Mouse (Mus musculus) thymus, adult 18-20 months (tissue): ENCODE data around the gene Gjc2.

Experiments used
- DNase-seq, 2 experiments: peaks; one replicate each; pipeline ENCODE4 v3.0.0; 2022; ENCODE audit warnings: mixed read lengths in 2 of 2

Gjc2 gene

DNA sequence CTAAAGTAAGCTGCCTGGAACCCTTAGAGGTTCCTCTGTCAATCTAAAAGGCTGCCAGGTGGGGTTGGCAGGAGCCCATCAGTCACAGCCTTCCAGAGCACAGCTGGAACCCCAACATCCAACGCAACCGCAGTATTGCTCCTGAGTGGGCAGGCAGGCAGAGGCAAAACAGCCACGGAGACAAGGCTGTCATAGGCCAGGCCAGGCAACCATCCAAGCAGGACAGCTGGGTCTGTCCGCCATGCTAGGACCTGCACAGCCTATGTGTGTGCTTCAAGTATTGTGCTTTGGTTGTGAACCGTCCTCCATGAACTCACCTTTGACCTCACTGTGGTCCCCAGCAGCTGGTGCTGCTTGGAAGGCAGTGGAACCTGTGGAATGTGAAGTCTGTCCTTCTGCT lies 27.1 kb downstream of the Gjc2 start:
- no peak for DNase-seq

DNA sequence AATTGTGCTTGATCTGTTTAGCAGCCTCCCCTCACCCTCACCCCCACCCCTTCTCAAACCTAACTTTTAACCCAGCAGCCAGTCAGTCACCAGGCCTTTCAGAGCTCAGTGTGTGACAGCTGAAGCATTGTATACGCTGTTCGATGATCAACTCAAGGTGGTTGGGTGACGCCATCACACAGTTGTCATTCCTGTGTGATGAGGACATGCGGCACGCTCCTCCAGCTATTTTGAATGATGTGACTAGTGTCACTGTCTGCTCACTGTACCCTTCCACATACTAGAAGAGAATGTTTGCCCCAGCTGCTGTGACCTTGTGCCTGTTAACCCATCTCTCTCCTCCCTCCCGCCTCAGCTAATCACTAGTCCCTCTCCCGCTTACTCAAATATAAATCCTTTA lies 28.8 kb downstream of the Gjc2 start:
- no peak for DNase-seq

DNA sequence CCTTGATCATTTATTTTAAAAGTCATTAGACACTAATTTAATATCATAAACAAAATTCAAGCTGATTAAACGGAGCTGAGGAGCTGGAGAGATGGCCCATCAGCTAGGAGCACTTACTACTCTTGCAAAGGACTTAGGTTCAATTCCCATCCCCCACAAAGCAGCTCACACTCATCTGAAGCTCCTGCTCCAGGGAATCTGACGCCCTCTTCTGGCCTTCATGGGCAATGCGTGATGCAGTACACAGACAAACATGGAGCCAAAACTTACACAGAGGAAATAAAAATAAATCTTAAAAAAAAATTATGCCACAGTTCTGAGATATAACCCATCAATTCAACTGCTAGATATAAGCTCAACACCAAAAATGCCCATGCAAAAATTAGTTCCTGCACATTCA lies 31.3 kb downstream of the Gjc2 start:
- no peak for DNase-seq

DNA sequence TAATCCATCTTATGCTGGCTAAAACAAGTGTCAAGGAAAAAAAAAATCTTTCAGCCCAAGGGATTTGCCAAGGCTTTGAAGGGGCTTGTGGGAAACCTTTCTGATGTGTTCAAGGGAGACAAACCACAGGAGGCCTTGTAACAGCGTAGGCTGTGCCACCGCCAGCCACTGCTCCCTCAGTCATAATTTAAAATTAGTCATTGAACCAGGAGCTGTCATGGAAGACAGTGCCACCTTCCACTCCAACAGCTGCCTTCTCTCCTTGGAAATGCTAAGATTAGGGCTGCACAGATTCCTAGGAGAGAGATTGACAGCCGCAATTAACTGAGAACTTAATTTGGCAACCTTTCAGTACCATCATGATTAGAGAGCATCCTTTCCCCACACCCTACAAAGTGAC lies 33.7 kb downstream of the Gjc2 start:
- no peak for DNase-seq

DNA sequence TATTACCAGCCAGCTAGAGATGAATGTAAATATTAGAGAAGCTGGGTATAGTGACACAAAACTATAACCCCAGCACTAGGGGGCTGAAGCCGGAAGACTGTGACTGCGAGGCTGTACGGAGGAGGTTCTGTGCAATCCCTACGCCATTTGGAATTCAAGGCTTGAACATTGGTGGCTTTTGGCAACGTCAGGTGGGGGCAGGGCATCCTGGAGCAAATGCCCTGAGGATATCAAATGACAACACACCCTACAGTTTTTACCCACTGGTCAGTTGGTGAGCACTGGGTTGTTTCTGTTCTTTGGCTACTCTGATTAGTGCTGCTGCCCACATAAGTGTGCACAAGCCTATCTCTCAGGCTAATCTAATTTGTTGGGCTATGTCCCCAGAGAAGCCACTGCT lies 40.1 kb downstream of the Gjc2 start:
- no peak for DNase-seq

DNA sequence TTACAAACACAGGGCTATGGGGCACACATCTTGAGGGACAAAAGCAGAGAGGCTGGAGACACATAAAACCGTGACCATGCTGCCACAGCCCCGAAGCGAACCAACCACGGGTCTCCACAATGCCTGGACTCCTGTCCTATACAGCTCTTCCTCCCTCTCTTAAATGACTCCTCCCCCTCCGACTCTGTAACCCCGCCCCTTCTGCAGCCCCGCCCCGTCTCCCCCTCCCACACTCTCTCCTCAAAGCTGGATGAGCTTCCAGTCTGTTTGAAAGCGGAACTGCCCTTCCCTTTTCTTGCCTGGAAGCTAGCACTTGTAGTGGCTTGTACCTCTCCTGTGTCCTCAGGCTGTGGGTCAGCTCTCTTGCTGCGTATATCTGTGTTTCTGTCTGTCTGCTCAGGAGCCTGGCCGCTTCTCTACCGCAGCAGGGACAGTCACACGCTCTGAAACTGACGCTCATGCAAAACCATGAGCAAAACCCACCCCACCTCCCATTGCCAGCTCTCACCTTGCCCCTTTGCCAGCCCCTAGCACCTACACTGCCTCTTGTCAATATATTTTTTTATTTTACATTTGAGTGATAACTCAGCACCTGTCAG lies 41.1 kb downstream of the Gjc2 start:
- no peak for DNase-seq

DNA sequence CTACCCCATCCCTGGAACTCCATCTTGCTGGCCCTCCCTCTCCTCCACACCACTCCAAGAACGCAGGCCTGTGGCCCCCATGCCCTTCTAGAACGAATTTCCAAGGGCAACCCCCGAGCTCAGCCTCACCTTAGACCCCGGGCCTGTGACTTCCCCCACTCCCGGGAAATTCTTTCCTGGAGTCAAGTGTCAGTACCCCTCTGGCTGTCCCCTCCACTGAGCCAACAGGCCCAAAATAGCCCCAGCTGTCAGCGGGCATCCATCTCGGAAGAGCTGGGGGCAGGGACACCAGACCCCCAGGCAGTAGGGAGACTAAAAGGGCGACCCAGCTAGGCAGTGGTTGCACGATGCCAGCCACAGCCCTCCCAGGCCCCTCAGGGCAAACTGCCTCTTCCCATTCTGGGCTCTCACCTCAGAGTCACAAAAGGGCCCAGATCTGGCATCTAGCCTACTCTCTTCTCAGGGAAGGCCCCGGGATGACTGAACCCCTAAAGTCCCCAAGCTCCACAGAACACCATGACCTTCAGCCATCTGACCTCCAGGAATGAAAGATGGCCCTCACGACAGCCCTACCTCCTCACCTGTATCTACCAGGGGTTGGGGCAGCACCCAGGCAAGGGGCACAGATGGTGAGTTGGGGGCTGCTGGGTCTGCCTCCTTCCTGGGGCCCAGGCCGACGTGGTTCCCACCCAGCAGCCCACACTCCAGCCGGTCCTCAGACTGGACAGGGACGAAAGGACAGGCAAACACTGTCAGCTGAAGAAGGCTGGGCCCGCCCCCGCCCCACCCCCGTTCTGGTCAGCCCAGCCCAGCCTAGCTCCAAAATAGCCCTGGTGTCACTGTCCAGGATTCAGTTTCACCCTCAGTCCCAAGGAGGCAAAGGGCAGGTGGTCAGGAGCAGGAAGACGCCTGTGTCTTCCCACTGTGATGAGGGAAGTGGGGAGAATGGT lies 44.2 kb downstream of the Gjc2 start:
- DNase-seq: no peak

DNA sequence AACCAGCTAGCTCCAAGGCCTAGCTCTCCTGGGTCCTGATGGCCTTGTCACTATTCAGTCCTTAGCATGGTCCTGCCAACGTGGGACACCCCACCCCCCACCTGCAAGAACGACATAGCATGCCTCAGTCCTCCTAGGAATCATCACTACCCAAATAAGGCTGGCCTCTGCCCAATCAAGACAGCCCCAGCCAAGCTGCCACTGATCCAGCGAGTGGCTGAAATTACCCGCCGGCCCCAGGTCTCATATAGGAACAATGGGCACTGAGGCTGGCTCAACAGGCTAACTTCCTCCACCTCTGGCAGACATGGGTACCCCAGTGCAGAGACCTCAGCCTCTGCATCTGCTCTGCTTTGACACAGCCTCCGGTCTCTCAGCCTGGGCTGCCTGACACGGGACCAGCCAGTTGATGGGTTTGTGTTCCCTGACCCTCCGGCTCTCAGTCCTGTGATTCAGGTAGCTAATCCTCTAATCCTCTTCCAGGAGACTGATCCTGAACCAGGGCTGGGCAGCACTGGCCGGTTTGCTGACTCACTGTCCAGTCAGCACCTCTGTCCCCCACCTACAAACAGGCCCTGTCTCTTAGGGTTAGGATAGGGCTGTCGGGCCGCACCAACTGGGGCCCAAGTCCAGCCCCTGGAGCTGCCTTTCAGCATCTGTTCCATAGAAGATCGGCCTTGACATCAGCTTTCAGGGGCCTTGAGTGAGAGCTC lies 45.9 kb downstream of the Gjc2 start:
- DNase-seq: no peak

DNA sequence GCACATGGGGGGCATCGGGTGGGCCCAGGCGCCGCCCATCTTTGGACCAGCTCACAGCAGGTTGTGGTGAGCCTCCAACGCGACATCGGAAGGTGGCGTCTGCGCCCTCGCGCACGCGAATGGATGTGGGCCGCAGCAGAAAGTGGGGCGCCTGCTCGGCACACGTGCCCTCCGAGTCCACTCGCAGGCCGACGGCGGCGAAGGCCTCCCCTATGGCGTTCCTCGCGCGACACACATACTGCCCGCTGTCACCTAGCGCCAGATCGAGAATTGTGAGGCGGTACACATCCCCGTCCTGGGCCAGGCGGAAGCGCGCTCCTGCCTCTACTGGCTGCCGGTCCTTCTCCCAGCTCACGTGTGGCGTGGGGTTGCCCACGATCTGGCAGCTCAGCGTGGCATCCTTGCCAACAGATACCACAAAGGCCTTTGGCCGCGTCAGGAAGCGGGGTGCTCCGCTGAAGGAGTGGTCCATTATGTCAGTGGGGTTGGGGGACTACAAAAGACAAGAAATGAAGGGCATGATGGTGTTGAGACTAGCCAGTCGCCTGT lies 47.0 kb downstream of the Gjc2 start, which contains the start of gene Obscn:
Gene Obscn (minus strand): TSS at position 499 of the 549 bp plus-strand sequence.
- DNase-seq: no peak

DNA sequence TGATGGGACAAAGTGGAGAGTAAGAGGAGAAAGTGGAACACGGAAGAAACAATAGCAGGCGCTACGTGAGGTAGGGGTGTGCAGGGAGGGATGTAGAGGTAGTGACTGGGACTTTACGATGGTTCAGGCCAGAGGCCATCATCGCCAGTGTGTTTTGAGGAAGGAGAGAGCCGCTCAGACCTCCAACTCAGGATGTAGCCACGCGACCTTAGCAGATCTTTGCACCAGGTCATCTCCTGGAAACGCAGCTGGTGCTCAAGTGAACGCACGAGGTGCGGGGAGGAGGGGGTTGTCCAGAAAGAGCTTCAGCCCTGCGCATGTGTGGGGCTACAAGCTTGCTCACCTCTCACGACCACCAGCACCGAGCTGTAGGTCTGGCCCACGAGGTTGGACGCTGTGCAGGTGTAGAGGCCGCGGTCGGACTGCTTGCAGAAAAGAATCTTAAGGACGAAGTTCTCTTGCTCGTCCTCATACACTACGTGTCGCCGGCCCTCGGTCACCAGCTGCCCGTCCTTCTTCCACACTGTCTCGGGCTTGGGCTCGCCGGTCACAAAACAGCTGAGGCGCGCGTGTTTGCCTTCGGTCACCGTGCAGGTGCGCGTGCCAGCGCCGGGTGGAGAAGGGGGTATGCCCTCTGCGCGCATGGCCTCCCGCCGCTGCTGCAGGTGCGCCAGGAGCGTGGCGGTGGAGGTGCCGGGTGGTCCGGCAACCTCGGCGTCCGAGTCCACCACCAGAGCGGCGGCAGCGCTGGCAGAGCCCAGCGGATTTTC lies 47.8 kb downstream of the Gjc2 start:
- DNase-seq: no peak

DNA sequence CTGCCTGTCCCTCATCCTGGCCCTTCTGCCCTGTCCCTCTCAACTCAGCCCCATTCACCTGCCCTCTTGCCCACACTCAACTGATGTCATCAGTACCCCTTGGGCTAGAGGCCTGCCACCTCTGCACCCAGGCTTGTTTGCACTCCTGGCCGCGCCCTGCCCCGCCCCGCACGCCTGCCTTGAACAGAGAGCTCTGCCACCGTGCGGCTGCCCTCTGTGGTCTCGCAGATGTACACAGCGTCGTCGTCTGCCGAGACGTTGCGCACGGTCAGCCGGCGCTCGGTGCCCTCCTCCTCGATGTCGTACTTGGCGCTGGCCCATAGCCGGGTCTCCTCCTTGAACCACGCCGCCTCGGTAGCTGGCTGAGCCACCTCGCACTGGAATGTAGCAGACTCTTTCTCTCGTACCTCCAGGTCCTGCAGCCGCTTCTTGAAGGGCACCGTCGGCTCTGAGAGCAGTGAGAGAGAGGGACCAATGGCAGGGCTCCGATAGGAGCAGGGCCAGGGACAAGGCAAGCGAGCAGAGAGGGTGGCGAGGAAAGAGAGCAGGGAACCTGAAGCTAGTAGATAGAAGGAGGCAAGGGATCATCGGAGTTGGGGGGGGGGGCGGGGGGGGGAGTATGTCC lies 48.5 kb downstream of the Gjc2 start:
- DNase-seq: no peak

DNA sequence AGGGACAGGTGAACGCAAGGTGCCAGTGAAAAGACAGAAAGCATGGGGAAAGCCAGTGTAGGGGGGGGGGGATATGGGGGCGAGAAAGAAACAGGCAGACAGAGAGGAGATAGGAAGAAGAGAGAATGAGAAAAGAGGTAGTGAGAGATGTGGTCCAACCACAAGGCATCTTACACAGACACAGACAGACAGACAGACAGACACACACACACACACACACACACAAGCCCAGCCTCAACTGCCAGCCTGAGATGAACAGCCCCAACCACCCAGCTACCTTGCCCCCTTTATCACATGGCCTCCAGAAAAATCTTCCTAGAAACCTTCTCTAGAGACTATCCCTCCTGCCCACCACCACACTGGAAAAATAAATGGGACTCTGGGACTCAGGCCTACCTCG lies 50.9 kb downstream of the Gjc2 start:
- no peak for DNase-seq

DNA sequence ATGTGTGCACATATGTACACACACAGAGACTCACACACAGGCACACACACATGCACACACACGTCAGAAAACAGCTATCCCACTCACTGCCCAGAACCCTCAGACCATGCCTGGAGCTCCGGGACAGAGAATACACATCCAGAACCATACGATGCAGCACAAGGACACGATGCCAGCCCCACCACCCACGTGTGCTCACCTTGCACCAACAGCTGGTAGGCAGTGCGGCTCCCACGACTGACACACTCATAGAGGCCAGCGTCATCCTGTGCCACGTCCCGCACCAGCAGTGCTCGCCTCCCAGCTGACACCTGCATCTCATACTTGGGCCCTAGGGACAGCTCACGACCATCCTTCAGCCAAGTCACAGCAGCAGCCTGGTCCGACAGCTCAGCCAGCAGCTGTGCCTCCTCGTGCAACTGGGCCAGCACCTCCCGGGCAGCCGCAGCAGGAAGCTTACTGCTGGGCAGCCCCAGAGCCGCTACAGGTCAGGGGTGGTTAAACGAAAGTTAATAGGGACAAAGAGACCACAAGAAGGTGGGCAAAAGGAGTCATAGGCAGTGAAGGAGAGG lies 51.6 kb downstream of the Gjc2 start:
- DNase-seq: no peak

DNA sequence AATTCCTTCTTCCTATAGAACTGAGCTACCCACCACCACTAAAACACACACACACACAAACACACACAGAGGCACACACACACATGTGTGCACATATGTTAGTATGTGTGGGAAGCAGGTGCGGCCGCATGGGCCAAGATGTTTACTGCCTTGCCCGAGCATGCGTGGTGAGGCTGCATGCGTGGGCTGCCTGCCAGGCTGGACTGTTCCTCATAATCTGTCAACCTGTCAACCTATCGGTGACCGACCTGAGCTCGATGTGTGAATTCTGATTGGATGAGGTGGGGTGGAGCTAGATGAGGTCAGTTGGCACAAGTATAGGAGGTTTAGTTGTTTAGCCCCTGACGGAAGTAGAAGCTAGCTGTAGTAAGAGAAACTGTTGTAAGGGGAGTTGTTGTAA lies 52.2 kb downstream of the Gjc2 start:
- DNase-seq: no peak
